Mouse (Mus musculus): Measurements from ENCODE around the gene Bcas2. TPM values are rescaled to one million over a fixed set of nuclear protein-coding genes. Genes with fewer than 3 reads are reported as not detected.
"Not testable (repeated sequence)": the region's sequence is repeated elsewhere in the genome, so short reads cannot be mapped to it uniquely, and the experiment has no call there.

Gene Bcas2
- 10 to 100 TPM; 86.1 to 93.7 TPM for total RNA-seq (2021)

DNA sequence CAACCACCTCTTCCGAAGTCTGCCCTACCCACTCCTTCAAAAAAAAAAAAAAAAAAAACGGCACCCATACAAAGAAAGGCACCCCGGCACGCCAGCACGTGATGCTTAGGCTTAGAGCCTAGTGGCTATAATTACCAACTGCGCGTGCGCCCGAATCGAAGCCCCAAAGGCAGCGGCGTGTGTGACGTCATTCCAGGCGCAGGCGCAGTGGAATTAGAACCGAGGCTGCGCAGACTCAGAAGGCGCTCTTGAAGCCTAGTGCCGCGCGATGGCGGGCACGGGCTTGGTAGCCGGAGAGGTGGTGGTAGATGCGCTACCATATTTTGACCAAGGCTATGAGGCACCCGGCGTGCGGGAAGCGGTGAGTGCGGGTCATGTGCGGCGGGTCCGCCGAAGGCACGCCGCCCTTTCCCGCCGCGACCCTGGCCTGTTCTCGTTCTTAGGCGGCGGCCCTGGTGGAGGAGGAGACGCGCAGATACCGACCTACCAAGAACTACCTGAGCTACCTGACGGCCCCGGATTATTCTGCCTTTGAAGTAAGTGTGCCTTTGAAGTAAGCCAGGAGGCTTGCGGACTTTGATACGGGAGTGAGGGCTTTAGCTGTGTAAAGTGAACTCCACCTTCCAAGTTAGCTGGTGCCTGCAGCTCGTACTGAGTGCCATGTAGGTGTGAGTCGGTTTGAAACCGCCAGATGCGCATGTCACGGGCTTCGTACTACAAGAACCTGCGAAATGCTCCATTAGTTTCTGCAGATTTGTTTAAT lies at the start of gene Bcas2:
TSS of gene Bcas2 (plus strand) at position 151 of the 763 bp plus-strand sequence.
- intact Hi-C loops (cut with DNase I), result loop anchor here (5.0 to 10.0 kb wide), 3 partner anchors 103 to 163 kb away; partner anchors contain the start of genes Nras and Trim33
- DNase-seq, result peak; percentile 99

DNA sequence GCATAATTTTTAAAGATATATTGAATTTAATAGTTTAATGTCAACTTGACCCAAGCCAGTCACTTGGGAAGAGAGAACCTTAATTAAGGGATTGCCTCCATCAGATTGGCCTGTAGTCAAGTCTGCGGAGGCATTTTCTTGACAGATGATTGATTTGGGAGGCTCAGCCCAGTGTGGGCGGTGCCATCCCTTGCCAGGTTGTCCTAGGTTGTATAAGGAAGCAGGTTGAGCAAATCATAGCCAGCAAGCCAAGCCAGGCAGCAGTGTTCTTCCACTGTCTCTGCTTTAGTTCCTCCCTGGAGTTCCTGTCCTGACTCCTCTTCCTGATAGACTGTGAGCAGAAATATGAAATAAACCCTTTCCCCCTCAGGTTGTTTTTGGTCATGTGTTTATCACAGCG lies 47.8 kb upstream of the Bcas2 start:
- DNase-seq, result no peak
- intact Hi-C loops (cut with DNase I), result no loop called here

DNA sequence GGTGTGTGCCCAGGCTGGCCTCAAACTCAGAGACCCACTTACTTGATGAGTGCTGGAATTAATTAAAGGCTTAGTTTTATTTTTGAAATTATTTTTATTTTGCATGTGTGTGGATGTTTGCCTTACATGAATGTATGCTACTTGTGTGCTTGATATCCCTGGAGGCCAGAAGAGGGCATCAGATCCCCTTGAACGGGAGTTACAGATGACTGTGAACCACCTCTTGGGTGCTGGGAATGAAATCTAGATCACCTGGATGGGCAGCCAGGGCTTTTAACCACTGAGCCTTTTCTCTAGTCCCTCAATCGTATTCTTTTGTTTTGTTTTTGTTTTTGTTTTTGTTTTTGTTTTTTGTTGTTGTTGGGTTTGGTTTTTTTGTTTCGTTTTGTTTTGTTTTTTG lies 45.3 kb upstream of the Bcas2 start:
- intact Hi-C loops (cut with DNase I), result no loop called here
- DNase-seq, result no peak

DNA sequence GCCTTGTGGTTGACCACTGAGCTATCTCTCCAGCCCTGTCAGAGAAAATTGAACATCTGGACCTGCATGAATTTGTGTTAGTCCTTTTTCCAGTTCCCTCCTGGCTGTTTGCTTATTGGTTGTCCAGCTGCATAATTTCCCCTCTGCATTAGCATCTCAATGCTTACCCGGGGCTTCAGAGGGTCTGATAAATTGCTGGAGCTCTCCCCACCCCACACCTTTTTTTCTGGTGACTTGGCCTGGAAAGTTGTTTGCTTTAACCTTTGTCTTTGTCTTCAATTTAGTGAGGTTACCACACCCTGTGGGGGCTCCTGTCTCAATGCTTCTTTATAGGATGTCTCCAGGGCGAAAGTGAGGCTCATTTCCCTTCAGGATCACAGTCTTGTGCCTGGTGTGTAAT lies 44.3 kb upstream of the Bcas2 start:
- intact Hi-C loops (cut with DNase I), result no loop called here
- DNase-seq, result no peak

DNA sequence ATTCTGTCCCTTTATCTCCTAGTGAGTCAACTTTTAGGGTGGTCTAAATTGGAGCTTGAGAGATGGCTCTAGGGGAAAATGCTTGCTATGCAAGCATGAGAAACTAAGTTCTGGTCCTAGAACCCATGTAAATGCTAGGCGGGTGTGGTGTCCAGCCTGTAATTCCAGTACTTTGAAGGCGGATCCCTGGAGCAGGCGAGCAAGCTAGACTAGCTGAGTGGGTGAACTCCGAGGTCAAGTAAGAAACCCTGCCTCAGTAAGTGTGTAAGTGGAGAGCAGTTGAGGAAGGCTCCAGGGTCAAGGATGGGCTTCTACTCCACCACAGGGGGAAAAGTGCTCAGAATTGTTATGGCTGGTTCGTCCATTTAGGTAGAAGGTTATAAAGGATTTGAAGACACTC lies 43.7 kb upstream of the Bcas2 start:
- intact Hi-C loops (cut with DNase I), result no loop called here
- DNase-seq, result no peak

DNA sequence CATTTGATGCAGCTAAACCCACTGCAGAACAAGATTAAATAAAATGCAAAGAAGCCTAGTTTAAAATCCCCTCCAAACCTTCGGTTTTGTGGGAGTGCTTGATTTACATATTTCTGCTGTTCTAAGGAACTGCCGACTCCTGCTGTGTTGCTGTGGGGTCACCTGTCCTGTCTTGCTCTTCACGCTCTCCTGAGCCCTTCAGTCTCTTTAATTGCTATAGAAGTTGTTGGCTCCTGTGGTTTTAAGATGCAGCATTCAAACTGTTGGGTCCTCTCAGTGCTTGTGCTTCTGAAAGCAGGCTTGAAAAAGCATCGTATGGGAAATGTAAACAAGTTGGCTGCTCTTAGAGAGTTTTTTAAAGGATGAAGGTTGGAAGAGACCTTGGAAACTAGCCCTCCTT lies 43.2 kb upstream of the Bcas2 start:
- DNase-seq, result no peak
- intact Hi-C loops (cut with DNase I), result no loop called here

DNA sequence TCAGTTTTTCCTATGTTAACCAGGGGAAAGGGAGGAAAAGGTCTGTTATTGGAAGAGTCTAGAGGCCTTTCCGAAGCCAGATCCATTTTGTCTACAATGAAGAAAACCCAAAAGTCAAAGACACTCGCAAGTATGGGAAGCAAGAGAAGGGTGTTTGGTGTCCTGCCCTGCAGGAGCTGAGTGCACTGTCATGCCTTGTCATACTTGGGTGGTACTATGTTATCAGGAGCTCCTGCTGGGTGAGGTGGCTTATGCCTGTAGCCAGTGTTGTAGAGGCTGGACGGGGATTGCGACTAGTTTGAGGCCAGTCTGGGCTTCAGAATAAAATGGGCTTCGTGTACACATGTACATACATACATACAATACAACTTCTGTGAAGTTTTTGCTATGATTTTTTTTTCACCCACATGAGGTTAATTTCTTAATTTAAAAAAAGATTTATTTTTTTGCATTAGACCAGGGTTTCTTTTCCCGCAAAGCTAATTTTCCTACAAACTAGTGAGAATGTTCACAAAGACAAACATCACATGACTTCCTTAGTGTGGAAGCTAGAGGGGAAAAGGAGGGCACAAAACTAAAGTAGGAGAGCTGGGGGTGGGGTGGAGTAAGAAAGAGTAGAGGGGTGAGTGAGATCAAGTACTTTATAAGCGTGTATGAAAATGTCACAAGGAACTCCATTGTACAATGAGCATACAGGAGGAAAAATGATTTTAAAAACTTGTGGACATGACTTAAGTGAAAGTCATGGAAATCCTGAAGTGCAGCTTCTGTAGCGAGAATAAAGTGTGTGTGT lies 41.9 kb upstream of the Bcas2 start:
- intact Hi-C loops (cut with DNase I), result no loop called here
- no peak for DNase-seq

DNA sequence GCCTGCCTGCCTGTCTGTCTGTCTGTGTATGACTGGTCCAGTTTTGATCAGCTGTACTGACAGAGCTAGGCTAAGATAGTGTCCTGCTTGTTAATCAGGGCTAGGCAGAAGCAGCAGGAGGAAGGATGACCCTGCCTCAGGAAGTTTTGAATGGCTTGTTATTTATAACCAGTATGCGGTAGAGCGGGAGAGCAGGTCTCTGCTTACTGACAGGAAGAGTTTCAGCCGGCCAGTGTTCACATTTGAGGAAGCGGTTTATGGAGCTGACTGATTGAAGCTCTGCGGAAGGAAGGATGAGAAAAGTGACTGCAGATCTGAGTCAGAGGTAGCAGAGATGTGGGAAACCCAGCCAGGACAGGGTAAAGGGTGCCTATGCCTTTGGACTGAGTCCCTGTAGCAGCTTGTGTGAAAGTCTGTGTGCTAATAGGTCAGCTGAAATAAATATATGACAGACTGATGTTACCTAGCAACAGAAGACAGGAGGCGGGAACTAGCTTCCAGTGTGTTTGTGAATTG lies 41.2 kb upstream of the Bcas2 start:
- no peak for DNase-seq
- intact Hi-C loops (cut with DNase I), result no loop called here

DNA sequence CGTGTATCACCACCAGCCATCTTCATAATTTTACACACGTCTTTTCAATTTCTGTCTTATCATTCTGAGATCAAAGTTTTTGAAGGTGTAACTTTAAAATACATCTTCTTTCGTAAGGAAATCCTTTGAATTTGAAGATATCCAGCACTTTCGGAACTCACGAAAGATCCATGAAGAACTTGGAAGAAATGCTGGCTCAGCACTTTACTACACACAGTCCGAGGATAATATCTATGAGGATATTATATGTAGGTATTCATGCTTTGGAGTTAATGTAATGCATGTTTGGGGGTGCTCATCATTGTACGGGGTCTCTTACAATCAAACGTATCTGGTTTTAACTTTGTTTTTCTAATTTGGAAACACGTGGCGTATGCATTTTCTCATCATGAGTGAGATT lies 38.4 kb upstream of the Bcas2 start:
- intact Hi-C loops (cut with DNase I), result no loop called here
- DNase-seq, result no peak

DNA sequence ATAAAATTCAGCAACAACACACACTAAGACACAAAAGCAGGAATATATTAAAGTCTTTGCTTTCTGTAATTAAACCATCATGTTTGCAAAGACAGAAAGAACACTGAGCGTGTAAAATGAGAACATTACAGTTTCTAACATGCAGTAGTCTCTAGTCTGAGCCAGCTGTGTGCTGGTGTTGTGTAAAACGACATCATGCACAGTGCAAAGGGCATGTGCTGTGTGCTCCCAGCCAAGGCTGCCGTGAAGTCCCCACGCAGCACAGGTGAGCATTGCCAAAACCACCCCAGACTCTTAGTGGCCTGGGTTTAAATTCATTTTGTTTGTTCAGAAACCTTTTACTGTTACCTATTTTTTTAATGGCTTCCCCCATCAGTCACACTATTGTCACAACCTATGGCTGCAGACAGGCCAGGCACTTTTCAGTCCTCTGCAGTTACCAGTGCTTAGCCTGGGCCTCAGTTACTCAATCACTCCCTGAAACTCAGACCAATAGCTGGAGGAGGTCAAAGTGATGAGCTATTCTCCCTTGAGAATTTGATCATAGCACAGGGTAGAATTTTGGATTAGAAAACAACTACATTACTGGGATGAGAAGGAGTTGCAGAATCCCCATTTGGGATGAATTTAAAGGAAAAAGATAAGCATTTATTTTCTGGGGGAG lies 34.9 kb upstream of the Bcas2 start:
- intact Hi-C loops (cut with DNase I), result no loop called here
- DNase-seq, result no peak

DNA sequence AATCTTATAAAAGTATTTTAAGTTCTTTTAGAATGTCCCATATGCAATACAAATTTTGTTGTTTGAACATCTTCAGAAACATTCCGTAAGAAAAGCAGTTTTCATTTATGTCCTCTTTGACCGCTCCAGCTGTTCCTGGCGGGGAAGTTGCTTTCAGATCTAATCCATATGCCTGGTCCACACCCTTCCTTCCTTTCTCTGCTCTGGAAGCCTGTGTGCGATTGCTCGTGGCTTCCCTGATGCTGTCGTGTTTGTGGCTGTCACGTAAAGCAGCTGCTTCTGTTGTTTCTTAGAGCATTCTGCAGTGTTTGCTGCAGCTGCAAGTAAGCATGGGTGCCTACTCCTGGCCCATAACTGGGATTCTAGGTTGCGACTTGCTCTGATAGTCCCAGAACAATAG lies 32.4 kb upstream of the Bcas2 start:
- intact Hi-C loops (cut with DNase I), result no loop called here
- no peak for DNase-seq

DNA sequence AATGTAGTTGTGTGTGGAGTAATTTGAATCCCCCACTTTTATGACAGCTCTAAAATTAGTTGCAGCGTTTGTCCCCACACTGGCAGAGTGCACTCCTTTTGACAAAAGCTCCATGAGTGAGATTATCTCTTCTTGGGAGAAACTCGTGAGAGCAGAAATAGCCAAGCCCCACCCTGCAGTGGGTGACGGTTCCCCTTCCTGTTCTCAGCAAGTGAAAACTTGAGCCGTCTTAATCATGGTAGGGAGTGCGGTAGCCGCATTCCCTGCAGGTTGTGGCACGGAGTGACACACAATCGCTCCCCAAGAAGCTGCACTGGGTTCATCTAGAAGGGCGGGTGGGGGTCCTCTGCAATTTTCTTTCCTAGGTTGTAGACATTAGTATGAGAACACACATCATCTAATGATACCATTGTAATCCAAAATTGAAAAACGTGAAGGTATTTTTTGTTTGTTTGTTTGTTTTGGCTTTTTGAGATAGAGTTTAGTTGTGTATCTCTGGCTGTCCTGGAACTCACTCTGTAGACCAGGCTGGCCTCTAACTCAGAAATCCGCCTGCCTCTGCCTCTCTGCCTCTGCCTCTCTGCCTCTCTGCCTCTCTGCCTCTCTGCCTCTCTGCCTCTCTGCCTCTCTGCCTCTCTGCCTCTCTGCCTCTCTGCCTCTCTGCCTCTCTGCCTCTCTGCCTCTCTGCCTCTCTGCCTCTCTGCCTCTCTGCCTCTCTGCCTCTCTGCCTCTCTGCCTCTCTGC lies 31.2 kb upstream of the Bcas2 start:
- DNase-seq; intact Hi-C loops (cut with DNase I): not testable (repeated sequence)

DNA sequence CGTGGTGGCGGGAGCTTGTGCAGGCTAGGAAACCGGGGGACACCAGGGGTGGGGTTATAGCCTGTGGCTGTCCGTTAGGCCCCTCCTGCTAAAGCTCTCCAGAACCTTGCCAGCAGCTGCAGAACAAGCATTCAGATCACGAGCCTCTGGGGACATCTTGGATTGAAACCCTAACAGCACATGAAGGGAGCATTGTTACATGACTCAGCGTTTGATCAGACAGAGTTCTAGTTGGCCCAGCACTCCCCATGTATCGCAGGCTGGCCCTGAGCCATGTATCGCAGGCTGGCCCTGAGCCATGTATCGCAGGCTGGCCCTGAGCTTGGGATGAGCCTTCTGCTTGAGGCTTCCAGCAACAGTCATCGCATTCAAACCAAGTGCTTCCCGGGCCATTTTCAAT lies 30.2 kb upstream of the Bcas2 start:
- intact Hi-C loops (cut with DNase I), result no loop called here
- DNase-seq, result peak; percentile 10

DNA sequence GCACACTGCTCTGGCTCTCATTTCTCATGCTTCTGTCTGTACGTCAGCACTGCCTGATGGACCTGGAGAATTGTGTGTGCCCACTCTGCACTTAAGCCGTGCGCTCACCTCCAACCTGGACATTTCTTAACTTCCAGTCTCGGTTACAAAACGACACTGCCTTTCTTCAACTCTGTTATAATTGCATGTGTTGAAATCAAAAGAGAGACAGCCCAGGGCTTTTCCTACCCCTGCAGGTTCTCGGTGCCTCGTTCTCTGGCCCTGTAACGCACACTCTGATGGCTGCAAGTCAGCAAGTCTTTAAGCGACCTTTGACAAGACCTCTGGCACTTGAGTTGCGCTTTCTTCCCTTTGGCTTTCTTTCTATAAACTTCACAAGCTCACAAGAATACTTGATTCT lies 29.1 kb upstream of the Bcas2 start:
- DNase-seq, result no peak
- intact Hi-C loops (cut with DNase I), result no loop called here

DNA sequence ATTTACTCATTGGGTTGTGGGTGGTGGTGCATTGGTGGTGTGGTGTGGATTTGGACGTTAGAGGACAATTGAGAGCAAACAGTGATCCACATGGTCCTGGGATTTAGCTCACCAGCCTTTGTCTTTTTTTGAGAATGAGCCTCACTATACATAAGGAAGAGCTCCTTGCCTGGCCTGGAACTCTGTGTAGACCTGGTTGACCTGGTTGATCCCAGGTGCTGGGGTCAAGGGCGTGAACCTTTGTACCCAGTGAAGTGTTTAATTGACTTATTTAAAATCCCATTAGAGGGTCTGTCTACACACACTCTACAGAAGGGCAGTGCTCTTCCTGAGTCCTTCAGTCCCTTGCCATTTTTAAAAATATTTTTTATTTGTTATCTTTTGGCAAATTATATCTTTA lies 26.1 kb upstream of the Bcas2 start:
- intact Hi-C loops (cut with DNase I), result no loop called here
- DNase-seq, result no peak

DNA sequence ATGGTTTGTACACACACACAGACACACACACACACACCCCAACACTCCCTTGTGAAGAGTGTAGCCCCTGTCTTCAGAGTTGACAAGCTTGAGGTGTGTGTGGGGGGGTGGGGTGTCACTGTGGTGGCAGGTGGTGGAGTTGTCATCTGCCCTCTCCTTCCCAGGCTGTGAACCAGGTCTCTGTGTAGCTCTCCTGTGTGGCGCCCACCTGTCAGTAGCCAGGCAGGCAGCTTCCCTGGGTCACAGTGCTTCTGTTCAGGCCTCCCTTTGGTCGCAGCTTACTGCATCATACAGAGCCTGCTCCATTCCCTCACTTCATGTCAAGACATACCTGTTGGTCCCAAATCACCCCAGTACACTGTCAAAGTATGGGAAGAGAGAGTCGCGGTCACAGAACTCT lies 25.7 kb upstream of the Bcas2 start:
- intact Hi-C loops (cut with DNase I), result no loop called here

DNA sequence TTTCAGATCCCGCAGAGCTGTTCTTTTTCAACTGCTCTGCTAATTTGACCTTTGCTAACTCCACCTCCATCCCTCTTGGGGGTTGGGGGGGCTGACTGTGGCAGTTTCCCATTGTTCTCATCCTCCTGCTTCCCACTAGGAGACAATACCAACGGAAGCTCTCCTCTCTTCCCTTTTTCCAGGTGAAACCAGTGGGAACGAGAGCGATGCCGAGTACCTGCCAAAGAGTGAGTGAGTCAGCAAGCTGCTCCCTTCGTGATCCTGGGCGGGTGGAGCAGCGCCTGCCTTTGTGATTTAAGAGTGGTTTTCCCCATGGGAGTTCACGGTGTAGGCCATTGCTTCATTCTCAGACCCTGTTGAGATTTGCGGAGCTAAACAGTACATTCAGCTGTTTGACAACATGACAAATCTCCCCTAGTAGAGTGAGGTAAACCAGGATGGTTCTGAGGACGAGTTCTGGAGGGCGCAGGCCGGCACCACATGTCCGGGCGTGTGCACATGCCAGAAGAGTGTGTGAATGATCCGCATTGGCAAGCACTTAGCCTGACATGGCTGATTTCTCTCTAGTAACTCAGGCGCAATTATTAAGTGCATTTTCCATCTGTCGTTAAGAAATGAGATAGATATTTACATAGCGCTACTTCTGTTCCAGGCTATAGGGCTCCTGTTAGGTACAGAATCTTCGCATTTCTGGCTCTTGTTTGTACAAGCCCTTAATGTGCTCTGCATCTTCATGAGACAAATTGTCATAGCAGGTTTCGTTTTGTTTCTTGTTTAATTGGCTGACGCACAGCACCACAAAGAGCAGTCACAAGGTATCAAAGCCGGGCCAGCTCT lies 24.9 kb upstream of the Bcas2 start:
- intact Hi-C loops (cut with DNase I), result no loop called here
- DNase-seq, result no peak

More for the DNA sequence above, 25.7 kb upstream of the Bcas2 start:
- DNase-seq, result no peak

DNA sequence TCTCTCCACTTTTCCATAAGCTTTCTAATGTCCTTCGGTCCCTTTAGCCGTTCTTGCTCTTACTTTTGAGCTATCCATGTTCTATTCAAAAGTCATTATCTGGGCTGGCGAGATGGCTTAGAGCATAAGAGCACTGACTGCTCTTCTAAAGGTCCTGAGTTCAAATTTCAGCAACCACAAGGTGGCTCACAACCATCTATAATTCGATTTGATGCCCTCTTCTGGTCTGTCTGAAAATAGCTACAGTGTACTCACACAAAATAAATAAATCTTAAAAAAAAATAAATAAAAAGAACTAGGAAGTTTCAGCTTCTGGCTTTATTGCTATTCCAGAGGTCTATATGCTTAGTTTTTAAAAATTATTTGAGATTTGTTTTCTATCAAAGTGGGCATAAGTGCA lies 23.7 kb upstream of the Bcas2 start:
- intact Hi-C loops (cut with DNase I), result no loop called here
- DNase-seq, result no peak

DNA sequence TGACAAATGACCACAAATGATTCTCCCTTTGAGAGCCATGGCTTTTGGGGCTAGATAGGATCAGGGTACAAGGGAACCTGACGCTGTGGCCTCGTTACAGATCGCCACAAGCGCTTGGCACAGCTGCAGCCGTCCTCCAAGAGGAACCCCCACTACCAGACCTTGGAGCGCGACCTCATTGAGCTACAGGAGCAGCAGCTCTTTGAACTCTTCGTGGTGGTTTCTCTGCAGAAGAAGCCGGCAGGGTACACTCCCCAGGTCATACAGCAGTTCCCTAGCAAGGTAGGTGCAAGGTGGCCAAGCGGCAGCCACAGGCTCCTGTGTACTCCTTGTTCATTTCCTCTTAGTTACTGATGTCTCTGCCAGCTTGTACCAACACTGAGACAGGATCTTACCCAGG lies 22.5 kb upstream of the Bcas2 start:
- intact Hi-C loops (cut with DNase I), result no loop called here
- DNase-seq, result no peak

DNA sequence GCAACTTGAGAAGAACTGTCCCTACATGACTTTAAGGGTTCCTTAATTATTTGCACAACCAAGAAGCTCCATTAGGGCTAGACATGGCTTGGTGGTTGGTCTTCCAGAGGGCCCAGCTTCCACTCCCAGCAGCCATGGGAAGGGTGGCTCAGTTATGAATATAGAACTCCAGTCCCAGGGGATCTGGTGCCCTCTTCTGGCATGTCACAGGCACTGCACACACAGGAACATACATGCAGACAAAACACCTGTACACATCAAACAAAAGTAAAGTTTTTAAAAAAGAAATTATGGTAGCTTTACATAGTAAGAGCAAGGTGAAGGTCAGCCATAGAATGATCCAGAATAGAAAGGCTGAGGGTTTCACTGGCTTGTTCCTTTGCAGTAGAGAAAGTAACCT lies 17.7 kb upstream of the Bcas2 start:
- intact Hi-C loops (cut with DNase I), result no loop called here
- DNase-seq, result no peak

Measured in left cerebral cortex, postnatal 4 days (tissue).